ENCODE assay signal across 9 mouse cellular contexts in the genomic region with DNA sequence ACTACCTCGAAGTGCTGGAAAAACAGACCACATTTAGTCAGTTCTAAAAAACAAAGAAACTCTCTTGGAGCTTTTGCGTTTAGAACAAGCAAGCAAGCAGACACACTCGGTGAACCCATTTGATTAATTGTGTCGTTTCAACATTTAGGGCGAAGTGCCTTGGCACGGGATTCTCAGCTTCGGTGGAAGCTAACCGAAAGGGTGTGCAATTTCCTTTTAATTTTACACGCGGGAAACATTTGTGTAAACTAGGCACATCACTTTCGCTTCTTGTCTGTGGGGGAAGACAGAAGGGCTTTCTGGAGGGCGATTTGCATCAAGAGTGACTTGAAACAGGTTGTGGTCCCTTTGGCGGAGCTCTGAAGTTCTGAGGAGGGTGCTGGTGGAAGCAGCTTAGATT. TPM values are rescaled to one million over a fixed set of nuclear protein-coding genes. Genes with fewer than 3 reads are reported as not detected.
A peak's percentile ranks its signal among the peaks of the same experiment; 100 is the strongest.
DNase-seq lines count a peak whose midpoint lies in the region; ATAC-seq and TF ChIP-seq lines count a peak whose summit lies in the region.
"Had no signal": no experiment of that assay in that cellular context is flagged by ENCODE, and none has a peak within 500 bp of the region (broad histone marks: within the 10 kb centered on the region; RNA-seq: fewer than 3 reads in every experiment).

No protein-coding gene starts in this region.

- WGBS in heart, embryonic 13.5 days: 4% methylated on average over 13 of the region's 13 CpGs
- WGBS in forebrain, embryonic 15.5 days: 9% methylated on average over 13 of the region's 13 CpGs
- 5% methylated on average over 13 of the region's 13 CpGs for WGBS in liver, postnatal 0 days (ENCODE audit: insufficient replicate concordance)

- H3K9ac ChIP-seq in heart, embryonic 13.5 days: peak overlapping the region; percentile 83
- peak overlapping the region; percentile 48; the same call in 1 of the 2 replicates for H3K9ac ChIP-seq in forebrain, embryonic 15.5 days (replicated peaks)
- H3K9ac ChIP-seq in liver, postnatal 0 days (replicated peaks): no peak overlapping the region

- no peak for TF ChIP-seq CTCF in bone marrow macrophage, adult 2 months (IDR thresholded peaks at IDR 0.05; ENCODE audit: low read depth, low read length)
- TF ChIP-seq CTCF in liver, postnatal 0 days (IDR thresholded peaks at IDR 0.05; ENCODE audit: low read depth): no peak

- H3K4me1 ChIP-seq in heart, embryonic 13.5 days: peaks cover 14% of the 10 kb centered on the region
- 0 out of 2 replicates have a peak, but pooled peaks cover 3% of the 10 kb centered on the region for H3K4me1 ChIP-seq in bone marrow macrophage, adult 2 months (ENCODE audit: control insufficient read depth, insufficient read depth, low read length)
- peaks cover 25% of the 10 kb centered on the region for H3K4me1 ChIP-seq in forebrain, embryonic 15.5 days
- H3K4me1 ChIP-seq in liver, postnatal 0 days (ENCODE audit: insufficient read depth): 0 out of 2 replicates have a peak, but pooled peaks cover 5% of the 10 kb centered on the region

- no peak for TF ChIP-seq POLR2A in bone marrow macrophage, adult 2 months (IDR thresholded peaks at IDR 0.05; ENCODE audit: borderline replicate concordance, low read depth, low read length)

- intact Hi-C loops in gastrocnemius, postnatal 36 days (cut with DNase I): no loop called here

- ATAC-seq in heart, embryonic 13.5 days (ENCODE audit: extremely low read depth, insufficient number of reproducible peaks, low FRiP score, low TSS enrichment): no peak
- no peak for ATAC-seq in forebrain, embryonic 15.5 days (replicated peaks)
- no peak for ATAC-seq in liver, postnatal 0 days

- H3K36me3 ChIP-seq in heart, embryonic 13.5 days: no peaks in the 10 kb centered on the region
- H3K36me3 ChIP-seq in forebrain, embryonic 15.5 days: peaks cover 3% of the 10 kb centered on the region; the same call in 1 of the 2 replicates
- H3K36me3 ChIP-seq in liver, postnatal 0 days (replicated peaks; ENCODE audit: insufficient read depth, low read length): no peaks in the 10 kb centered on the region

- peaks cover 43% of the 10 kb centered on the region for H3K27me3 ChIP-seq in heart, embryonic 13.5 days (replicated peaks)
- H3K27me3 ChIP-seq in forebrain, embryonic 15.5 days: no peaks in the 10 kb centered on the region
- H3K27me3 ChIP-seq in liver, postnatal 0 days (ENCODE audit: insufficient read depth, low read length): peaks cover 50% of the 10 kb centered on the region

- H3K27ac ChIP-seq in heart, embryonic 13.5 days (replicated peaks): peak overlapping the region; percentile 36; the same call in 1 of the 2 replicates
- H3K27ac ChIP-seq in bone marrow macrophage, adult 2 months (ENCODE audit: insufficient read depth, low read depth, low read length): no peak overlapping the region
- no peak overlapping the region for H3K27ac ChIP-seq in forebrain, embryonic 15.5 days (replicated peaks)
- H3K27ac ChIP-seq in liver, postnatal 0 days (ENCODE audit: low read depth): no peak overlapping the region

- TF ChIP-seq EP300 in liver, postnatal 0 days (IDR thresholded peaks at IDR 0.05; ENCODE audit: low read depth): no peak

- peak overlapping the region; percentile 96 for H3K4me2 ChIP-seq in heart, embryonic 13.5 days
- H3K4me2 ChIP-seq in forebrain, embryonic 15.5 days (replicated peaks): peak overlapping the region; percentile 78
- peak overlapping the region; percentile 58 for H3K4me2 ChIP-seq in liver, postnatal 0 days (ENCODE audit: low read depth, low read length)

- peak overlapping the region; percentile 63 for H3K4me3 ChIP-seq in heart, embryonic 13.5 days
- H3K4me3 ChIP-seq in bone marrow macrophage, adult 2 months (ENCODE audit: insufficient read depth, low read length): peak overlapping the region; percentile 37
- H3K4me3 ChIP-seq in forebrain, embryonic 15.5 days: peak overlapping the region; percentile 46
- H3K4me3 ChIP-seq in liver, postnatal 0 days (ENCODE audit: low read depth, low read length): peak overlapping the region; percentile 33; the same call in 1 of the 2 replicates

- H3K9me3 ChIP-seq in heart, embryonic 13.5 days: no peaks in the 10 kb centered on the region
- no peaks in the 10 kb centered on the region for H3K9me3 ChIP-seq in forebrain, embryonic 15.5 days
- H3K9me3 ChIP-seq in liver, postnatal 0 days (ENCODE audit: low read length): no peaks in the 10 kb centered on the region

- no peak for DNase-seq in heart, adult 8-10 months (ENCODE audit: low spot score)
- DNase-seq in liver, postnatal 0 days: no peak
- DNase-seq in spleen, postnatal 14 days (ENCODE audit: low spot score in 2 of 2): no peak
- no peak for DNase-seq in gastrocnemius, postnatal 36 days
- no peak for DNase-seq in thymus, postnatal 0 days (ENCODE audit: low spot score)

RNA-seq across cellular contexts. Expression of a gene that starts 6.9 kb away (rescaled TPM):
- 12.5 and 13.1 TPM in 2 replicates for polyA plus RNA-seq in heart, embryonic 13.5 days (2015; fragmentation: Nextera tagmentation; extraction: Ambion mirVana)
- under 1 TPM in 1 of 4 experiments, not detected in 3; 0.11 TPM for total RNA-seq in heart, adult 8-10 months (2022)
- not detected in 2 replicates for polyA plus RNA-seq in bone marrow macrophage, adult 2 months (2012; ENCODE audit: insufficient read depth, insufficient read length, missing spikeins)
- polyA plus RNA-seq in forebrain, embryonic 15.5 days (2015; fragmentation: Nextera tagmentation; extraction: Ambion mirVana): 22.9 and 24.2 TPM in 2 replicates
- polyA plus RNA-seq in liver, postnatal 0 days (2015; fragmentation: Nextera tagmentation; extraction: Ambion mirVana): not detected in 2 replicates
- total RNA-seq in gastrocnemius, postnatal 36 days (2021): under 1 TPM; 0.08 to 0.10 TPM
- not detected in 2 replicates for polyA plus RNA-seq in thymus, postnatal 0 days (2015; fragmentation: Nextera tagmentation; extraction: Ambion mirVana)
- total RNA-seq: MEL had no signal

Comparison
In these comparisons a context has a peak if more than half of its experiments do, and no peak if none do; other contexts are left out.
1. RNA of a gene that starts 6.9 kb away (polyA plus RNA-seq): 22.9 to 24.2 TPM in forebrain, embryonic 15.5 days and 12.5 to 13.1 TPM in heart, embryonic 13.5 days; not detected in bone marrow macrophage, adult 2 months, not detected in liver, postnatal 0 days and not detected in thymus, postnatal 0 days; every median in the first group is over 10 times any median in the second.
2. Peak in every context shown above with its lines, with median percentiles within 50 percentile points of each other: H3K4me2 ChIP-seq and H3K4me3 ChIP-seq.